Mouse (Mus musculus): Measurements from ENCODE around the gene Sox15. TPM values are rescaled to one million over a fixed set of nuclear protein-coding genes. Genes with fewer than 3 reads are reported as not detected.
A peak's percentile ranks its signal among the peaks of the same experiment; 100 is the strongest.

The Sox15 gene
- polyA plus RNA-seq, 1 experiment from 2014 or later = not detected

- no peak within 1 kb of the TSS for H3K27ac ChIP-seq (replicated peaks)
- H3K27me3 ChIP-seq = no peaks in the 10 kb centered on the region
- peaks cover 29% of the 10 kb centered on the region for H3K4me1 ChIP-seq
- peaks cover 71% of the 10 kb centered on the region for H3K36me3 ChIP-seq
- ATAC-seq (ENCODE audit: low FRiP score, low read depth) = no peak
- no peak within 1 kb of the TSS for H3K4me2 ChIP-seq (replicated peaks)
- no peak within 1 kb of the TSS for H3K4me3 ChIP-seq
- no peaks in the 10 kb centered on the region for H3K9me3 ChIP-seq
- WGBS = 36% methylated on average over 7 of the region's 7 CpGs
- H3K9ac ChIP-seq (replicated peaks) = no peak within 1 kb of the TSS
Observed at GRCm38 (mm10) chr11:69665961-69666664, 11.0 kb downstream of the Sox15 start, which contains the start of gene Cd68. Cd68 (minus strand) TSS chr11:69666153.

- H3K4me2 ChIP-seq (replicated peaks) = no peak overlapping the region
- no peaks in the 10 kb centered on the region for H3K27me3 ChIP-seq
- peaks cover 71% of the 10 kb centered on the region for H3K36me3 ChIP-seq
- no peaks in the 10 kb centered on the region for H3K9me3 ChIP-seq
- ATAC-seq (ENCODE audit: low FRiP score, low read depth) = no peak
- no peak overlapping the region for H3K27ac ChIP-seq (replicated peaks)
- peaks cover 24% of the 10 kb centered on the region for H3K4me1 ChIP-seq
- H3K4me3 ChIP-seq = no peak overlapping the region
- H3K9ac ChIP-seq (replicated peaks) = no peak overlapping the region
- 87% methylated on average over 3 of the region's 3 CpGs for WGBS
Observed at GRCm38 (mm10) chr11:69666665-69667005, 11.5 kb downstream of the Sox15 start.

- peaks cover 78% of the 10 kb centered on the region for H3K36me3 ChIP-seq
- ATAC-seq (ENCODE audit: low FRiP score, low read depth) = peak; percentile 63
Observed at GRCm38 (mm10) chr11:69670786-69671725, 15.9 kb downstream of the Sox15 start.

DNA sequence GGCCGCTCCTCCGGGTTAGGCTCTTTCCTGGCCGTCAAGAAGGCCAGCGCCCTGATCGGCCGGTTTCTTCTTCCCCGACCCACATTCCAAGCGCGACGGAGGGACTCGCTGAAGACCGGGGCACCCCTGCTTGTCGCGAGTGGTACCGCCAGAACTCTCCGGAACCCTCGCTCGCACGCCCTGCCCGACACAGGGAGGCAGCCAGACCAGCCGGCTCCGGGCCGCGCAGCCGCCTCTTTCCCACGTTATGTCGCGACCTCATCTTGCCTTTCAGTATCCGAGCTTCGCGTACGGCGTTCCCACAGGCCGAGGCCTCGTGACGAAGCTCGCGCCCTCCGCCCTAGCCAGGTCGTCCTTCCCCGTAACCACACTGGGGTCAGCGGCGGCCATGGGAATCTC lies 16.6 kb downstream of the Sox15 start:
- Histone ChIP-seq H3K9ac (replicated peaks) (peak overlapping the region; percentile 100), H3K27me3 (no peaks in the 10 kb centered on the region), H3K4me1 (peaks cover 28% of the 10 kb centered on the region), H3K4me2 (replicated peaks) (peak overlapping the region; percentile 83), H3K27ac (replicated peaks) (peak overlapping the region; percentile 97), H3K4me3 (peak overlapping the region; percentile 100), H3K36me3 (peaks cover 77% of the 10 kb centered on the region), H3K9me3 (no peaks in the 10 kb centered on the region)
- ATAC-seq (ENCODE audit: low FRiP score, low read depth) = peak; percentile 11
- under 1% methylated on average over 40 of the region's 43 CpGs for WGBS

More at GRCm38 (mm10) chr11:69670786-69671725, 15.9 kb downstream of the Sox15 start:
- Histone ChIP-seq H3K27ac (replicated peaks) (peak overlapping the region; percentile 97), H3K4me1 (peaks cover 28% of the 10 kb centered on the region), H3K4me3 (peak overlapping the region; percentile 100), H3K9me3 (no peaks in the 10 kb centered on the region), H3K27me3 (no peaks in the 10 kb centered on the region), H3K9ac (replicated peaks) (peak overlapping the region; percentile 100), H3K4me2 (replicated peaks) (peak overlapping the region; percentile 83)
- WGBS = 1% methylated on average over 60 of the region's 61 CpGs

- H3K27ac ChIP-seq (replicated peaks) = peak within 1 kb of the TSS; percentile 97
- no peaks in the 10 kb centered on the region for H3K9me3 ChIP-seq
- peak within 1 kb of the TSS; percentile 83 for H3K4me2 ChIP-seq (replicated peaks)
- H3K9ac ChIP-seq (replicated peaks) = peak within 1 kb of the TSS; percentile 100
- peak within 1 kb of the TSS; percentile 100 for H3K4me3 ChIP-seq
- no peaks in the 10 kb centered on the region for H3K27me3 ChIP-seq
- peaks cover 28% of the 10 kb centered on the region for H3K4me1 ChIP-seq
- peak; percentile 97 for ATAC-seq (ENCODE audit: low FRiP score, low read depth)
- peaks cover 79% of the 10 kb centered on the region for H3K36me3 ChIP-seq
- WGBS = under 1% methylated on average over 36 of the region's 36 CpGs
Observed at GRCm38 (mm10) chr11:69672211-69672706, 17.1 kb downstream of the Sox15 start, which contains the start of gene Eif4a1. Eif4a1 (minus strand) TSS chr11:69672423.

DNA sequence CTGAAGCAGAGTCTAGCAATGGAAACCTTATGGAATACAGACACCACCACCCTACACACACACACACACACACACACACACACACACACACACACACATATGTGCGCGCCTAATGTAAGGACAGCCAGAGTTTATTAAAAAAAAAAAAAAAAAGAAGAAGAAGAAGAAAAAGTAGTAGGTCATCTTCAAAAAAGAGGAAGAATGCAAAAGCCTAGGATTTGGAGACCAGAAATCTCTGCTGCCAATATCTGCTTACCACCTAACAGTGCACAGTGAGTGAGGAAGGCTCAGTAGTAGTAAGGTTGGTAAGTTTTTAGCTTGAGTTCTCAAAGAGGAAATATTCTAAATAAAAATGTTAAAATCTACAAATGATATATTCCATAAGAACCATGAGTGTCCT lies 24.0 kb downstream of the Sox15 start:
- H3K4me1 ChIP-seq = peaks cover 30% of the 10 kb centered on the region
- H3K27me3 ChIP-seq = peaks cover under 1% of the 10 kb centered on the region; the same call in 1 of the 2 replicates
- no peak overlapping the region for H3K9ac ChIP-seq (replicated peaks)
- H3K27ac ChIP-seq (replicated peaks) = no peak overlapping the region
- ATAC-seq (ENCODE audit: low FRiP score, low read depth) = no peak
- peaks cover 58% of the 10 kb centered on the region for H3K36me3 ChIP-seq
- H3K9me3 ChIP-seq = no peaks in the 10 kb centered on the region
- 100% methylated on average over 2 of the region's 2 CpGs for WGBS
- no peak overlapping the region for H3K4me3 ChIP-seq
- H3K4me2 ChIP-seq (replicated peaks) = no peak overlapping the region

GRCm38 (mm10) chr11:69680136-69680855 lies 25.2 kb downstream of the Sox15 start:
- no peak for ATAC-seq (ENCODE audit: low FRiP score, low read depth)
- WGBS = 90% methylated on average over 30 of the region's 30 CpGs
- Histone ChIP-seq H3K27ac (replicated peaks) (no peak overlapping the region), H3K27me3 (peaks cover 11% of the 10 kb centered on the region; the same call in 1 of the 2 replicates), H3K4me2 (replicated peaks) (peak overlapping the region; percentile 93), H3K4me1 (peaks cover 30% of the 10 kb centered on the region), H3K9ac (replicated peaks) (peak overlapping the region; percentile 76; the same call in 1 of the 2 replicates), H3K36me3 (peaks cover 47% of the 10 kb centered on the region), H3K9me3 (no peaks in the 10 kb centered on the region), H3K4me3 (peak overlapping the region; percentile 81)

GRCm38 (mm10) chr11:69681314-69682208 lies 26.4 kb downstream of the Sox15 start, which contains the start of gene Senp3:
Senp3 (minus strand) TSS chr11:69682084.
- ATAC-seq (ENCODE audit: low FRiP score, low read depth) = peak; percentile 96
- Histone ChIP-seq H3K9me3 (no peaks in the 10 kb centered on the region), H3K4me2 (replicated peaks) (peak within 1 kb of the TSS; percentile 93), H3K4me3 (peak within 1 kb of the TSS; percentile 81), H3K9ac (replicated peaks) (peak within 1 kb of the TSS; percentile 76), H3K27me3 (peaks cover 11% of the 10 kb centered on the region; the same call in 1 of the 2 replicates), H3K4me1 (peaks cover 32% of the 10 kb centered on the region), H3K36me3 (peaks cover 35% of the 10 kb centered on the region), H3K27ac (replicated peaks) (peak within 1 kb of the TSS; percentile 88)
- under 1% methylated on average over 78 of the region's 80 CpGs for WGBS

GRCm38 (mm10) chr11:69682209-69682839 lies 27.2 kb downstream of the Sox15 start:
- peak; percentile 18; the same call in 1 of the 2 replicates for ATAC-seq (ENCODE audit: low FRiP score, low read depth)
- peak overlapping the region; percentile 81 for H3K4me3 ChIP-seq
- H3K4me2 ChIP-seq (replicated peaks) = peak overlapping the region; percentile 93
- H3K4me1 ChIP-seq = peaks cover 32% of the 10 kb centered on the region
- H3K9ac ChIP-seq (replicated peaks) = peak overlapping the region; percentile 76
- peak overlapping the region; percentile 88 for H3K27ac ChIP-seq (replicated peaks)
- H3K9me3 ChIP-seq = no peaks in the 10 kb centered on the region
- H3K27me3 ChIP-seq = peaks cover 19% of the 10 kb centered on the region; the same call in 1 of the 2 replicates
- WGBS = 28% methylated on average over 24 of the region's 24 CpGs
- H3K36me3 ChIP-seq = peaks cover 27% of the 10 kb centered on the region
